Mouse (Mus musculus) olfactory bulb, adult 2 months (tissue): ENCODE data around the gene Anapc10. TPM values are rescaled to one million over a fixed set of nuclear protein-coding genes. Genes with fewer than 3 reads are reported as not detected.

Experiments used
- H3K27ac ChIP-seq: fragments of 200-500 bp; 2 replicates; pipeline ENCODE4 v1.5.1; 2012; ENCODE audit warnings: low read depth, low read length; ENCODE audit not compliant: insufficient read depth
- H3K4me1 ChIP-seq: fragments of 200-500 bp; 2 replicates; pipeline ENCODE4 v1.6.1; 2012; ENCODE audit warnings: low read length; ENCODE audit not compliant: control insufficient read depth, insufficient read depth
- H3K4me3 ChIP-seq: fragments of 200-500 bp; 2 replicates; pipeline ENCODE4 v1.5.1; 2012; ENCODE audit warnings: mild to moderate bottlenecking, low read depth, low read length, moderate library complexity; ENCODE audit not compliant: insufficient read depth
- CTCF ChIP-seq: fragments of 200-500 bp; IDR thresholded peaks from 2 replicates; pipeline ENCODE4 v1.5.1; 2012; ENCODE audit warnings: low read depth, mild to moderate bottlenecking, low read length, moderate library complexity; ENCODE audit not compliant: insufficient read depth
- POLR2A ChIP-seq: fragments of 200-500 bp; IDR thresholded peaks from 2 replicates; pipeline ENCODE4 v1.6.1; 2012; ENCODE audit warnings: mild to moderate bottlenecking, low read depth, low read length, moderate library complexity; ENCODE audit not compliant: insufficient read depth
- WGBS: fragments of 180-500 bp; shearing (Covaris S2); methylation state at CpG from one replicate; pipeline ENCODE4 v1.1.7; 2018; 5-methylcytosine and 5-hydroxymethylcytosine counted together
- polyA plus RNA-seq: library from polyadenylated mRNA; stranded (reverse); fragments of >200 nt; gene quantifications from 2 replicates; pipeline ENCODE4 v1.2.4, GENCODE M21; 2012; ENCODE audit warnings: low replicate concordance; ENCODE audit not compliant: missing spikeins, insufficient read depth, insufficient read length

The Anapc10 gene
- polyA plus RNA-seq, 1 experiment, result not detected

GRCm38 (mm10) chr8:79806971-79807370 is 95.4 kb downstream of the Anapc10 start:
- Histone ChIP-seq H3K27ac (no peak overlapping the region), H3K4me1 (no peaks in the 10 kb centered on the region), H3K4me3 (no peak overlapping the region)
- TF ChIP-seq CTCF (no peak), POLR2A (no peak)
- 60% methylated on average over 6 of the region's 6 CpGs for WGBS

DNA sequence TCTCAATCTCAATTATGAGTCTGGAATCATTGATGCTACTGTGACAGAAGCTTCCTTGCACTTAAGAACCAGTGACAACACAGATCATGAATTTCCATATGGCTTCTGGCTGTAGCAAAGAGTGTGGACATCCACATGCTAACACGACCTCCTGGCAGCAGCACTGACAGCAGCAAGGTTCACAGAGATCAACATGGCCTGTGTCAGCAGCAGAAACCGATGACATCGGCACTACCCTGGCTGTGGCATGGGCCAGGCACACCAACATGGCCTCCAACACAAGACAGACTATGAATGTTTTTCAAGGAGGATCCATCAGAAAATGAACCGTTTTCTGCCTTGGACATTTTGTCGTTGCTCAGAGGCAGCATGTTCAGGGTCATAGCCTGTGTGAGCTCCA is 114.9 kb downstream of the Anapc10 start:
- Histone ChIP-seq H3K27ac (no peak overlapping the region), H3K4me1 (peaks cover 4% of the 10 kb centered on the region), H3K4me3 (no peak overlapping the region)
- 89% methylated on average over 5 of the region's 5 CpGs for WGBS
- TF ChIP-seq POLR2A (no peak), CTCF (no peak)

Other genes with a start within 250 kb of the Anapc10 start
- gene Otud4, start 72.2 kb upstream of the Anapc10 start, polyA plus RNA-seq, result not detected in 2 replicates
- gene Abce1, start 80 bp upstream of the Anapc10 start, polyA plus RNA-seq, result not detected in 2 replicates